Mouse (Mus musculus): Measurements from ENCODE around the gene Arhgap21.

The Arhgap21 gene

DNA sequence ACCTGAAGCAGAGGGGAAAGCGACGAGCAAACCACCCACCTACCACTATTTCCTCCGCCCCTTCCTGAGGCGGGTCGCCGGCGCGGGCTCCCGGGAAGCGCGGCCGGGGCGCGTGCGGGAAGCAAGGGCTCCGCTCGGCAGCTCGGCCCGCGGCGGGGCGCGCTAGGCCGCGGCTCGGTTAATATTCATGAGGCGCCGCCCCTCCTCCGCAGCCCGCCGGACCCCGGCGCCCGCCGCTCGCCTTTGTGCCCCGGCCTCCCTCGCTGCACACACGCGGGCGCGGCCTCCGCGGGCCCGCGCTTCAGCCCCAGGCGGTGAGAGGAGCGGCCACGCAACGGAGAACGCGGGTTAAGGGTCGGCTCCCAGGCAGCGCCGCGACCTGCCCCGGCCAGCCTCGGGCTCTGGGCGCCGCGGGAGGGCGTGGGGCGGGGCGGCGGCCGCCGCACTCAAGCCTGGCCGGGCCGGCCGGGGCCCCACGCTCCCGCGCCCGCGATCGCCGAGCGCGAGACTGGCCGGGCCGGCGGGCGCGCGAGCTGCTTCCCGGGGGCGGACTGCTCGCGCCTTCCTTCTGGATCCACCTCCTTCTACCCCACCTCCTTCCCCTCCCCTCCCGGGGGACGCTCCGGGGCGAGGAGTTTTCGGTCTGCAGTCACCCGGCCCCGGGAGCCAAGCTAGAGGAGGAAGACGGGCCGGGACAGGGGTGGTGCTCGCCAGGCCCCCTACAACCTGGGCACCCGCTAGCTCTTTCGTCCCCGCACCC lies at the start of gene Arhgap21:
Arhgap21 (minus strand) TSS at position 441 of the 760 bp plus-strand sequence.
- peak; percentile 41 for DNase-seq (ENCODE audit: low spot score)

DNA sequence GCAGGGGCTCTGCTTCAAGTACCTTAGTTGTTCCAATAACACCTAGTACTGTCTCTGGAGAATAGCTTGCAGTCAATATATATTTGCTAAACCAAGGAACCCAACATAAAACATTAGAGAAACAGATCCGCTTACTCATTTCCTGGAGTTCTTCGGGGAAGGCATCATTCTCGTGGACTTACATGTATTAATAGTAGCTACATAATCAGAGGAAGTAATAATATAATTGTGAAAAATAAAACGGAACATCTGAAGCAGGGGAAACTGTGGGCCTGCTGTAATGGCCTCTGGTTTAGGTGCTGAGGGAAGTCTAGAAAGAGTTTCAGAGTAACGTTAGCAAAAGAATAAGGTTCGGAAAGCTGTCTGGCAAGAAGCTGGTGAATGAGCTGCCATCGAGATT lies 47.9 kb upstream of the Arhgap21 start:
- no peak for DNase-seq (ENCODE audit: low spot score)

DNA sequence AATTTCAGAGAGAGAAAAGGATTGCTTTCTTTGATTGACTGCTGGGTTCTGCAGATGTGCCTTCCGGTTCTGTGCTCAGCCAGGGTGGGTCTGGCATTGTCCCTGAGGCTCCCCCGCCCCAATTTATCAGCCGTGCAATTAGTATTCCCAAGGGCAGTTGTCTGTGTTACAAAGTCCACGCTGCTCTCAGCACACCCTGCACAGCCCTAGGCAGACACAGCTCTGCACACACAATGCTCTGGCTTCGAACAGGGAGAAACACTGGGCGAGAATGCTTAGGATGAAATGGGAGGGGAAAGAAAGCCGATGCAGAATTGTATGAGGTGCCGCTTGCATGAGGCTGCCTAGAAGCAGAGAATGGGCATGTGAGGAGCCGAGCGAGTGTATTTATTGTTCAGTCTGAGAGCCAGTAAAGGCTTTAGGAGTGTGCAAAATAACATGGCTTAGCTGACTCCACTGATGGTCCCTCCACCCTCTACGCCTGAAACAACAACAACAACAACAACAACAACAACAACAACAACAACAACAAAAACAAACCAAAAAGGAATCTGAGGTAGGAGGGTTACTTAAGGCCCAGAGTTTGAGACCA lies 42.2 kb upstream of the Arhgap21 start:
- DNase-seq (ENCODE audit: low spot score), result no peak

DNA sequence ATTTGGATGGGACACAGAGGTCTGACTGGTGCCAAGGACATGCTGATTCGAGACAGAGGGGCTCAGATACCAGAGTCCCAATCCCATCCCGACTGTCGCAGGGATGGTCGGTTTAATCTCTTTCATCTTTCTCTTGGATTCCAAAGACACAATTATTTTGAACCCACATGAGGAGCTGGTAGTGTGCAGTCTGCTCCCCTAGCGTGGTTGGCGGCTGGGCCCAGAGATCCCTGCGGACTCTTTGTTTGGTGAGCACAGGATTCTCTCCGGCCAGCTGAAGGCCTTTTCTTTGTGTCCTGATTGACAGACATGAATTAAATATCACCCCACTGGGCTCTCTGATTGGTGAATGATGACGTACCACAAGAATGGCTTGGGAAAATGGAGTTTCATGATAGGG lies 41.5 kb upstream of the Arhgap21 start:
- no peak for DNase-seq (ENCODE audit: low spot score)

DNA sequence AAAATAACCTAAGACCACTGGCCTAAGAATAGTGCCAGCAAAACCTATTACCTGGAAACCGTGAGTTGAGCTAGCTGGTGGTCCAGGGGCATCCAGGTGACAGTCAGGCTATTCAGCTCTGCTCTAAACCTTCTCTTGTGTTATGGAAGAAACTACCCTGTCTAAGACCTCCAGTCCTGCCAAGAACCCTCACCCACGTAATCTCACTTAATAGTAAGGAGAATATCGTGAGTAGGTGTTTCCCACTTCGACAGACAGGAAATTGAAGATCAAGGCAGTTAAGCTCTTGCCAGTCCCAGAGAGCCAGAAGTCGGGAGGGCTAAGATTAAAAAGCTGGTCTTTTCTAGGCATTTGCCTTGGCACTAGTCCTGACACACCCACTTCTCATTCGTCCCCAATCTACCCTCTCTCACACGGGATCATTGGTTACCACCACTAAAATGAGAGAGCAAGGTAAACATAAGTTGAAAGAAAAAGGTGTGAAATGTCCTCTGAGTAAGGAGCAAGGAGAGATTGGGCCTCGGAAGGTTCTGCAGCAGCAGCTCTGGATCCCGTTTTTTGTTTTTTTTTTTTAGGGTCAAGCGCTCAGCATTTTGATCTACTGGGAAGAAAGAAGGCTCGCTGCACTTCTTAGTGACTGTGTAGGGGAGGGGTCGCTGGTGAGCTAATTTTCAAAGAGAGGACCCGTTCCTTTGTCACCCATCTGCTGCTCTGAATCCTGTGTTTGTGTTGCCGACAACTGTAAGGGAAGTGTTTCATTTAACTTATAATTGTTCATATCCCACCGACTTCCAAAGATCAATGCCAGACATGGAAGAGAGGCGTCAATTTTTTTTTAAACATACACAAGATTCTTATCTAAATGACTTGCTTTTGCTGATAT lies 40.8 kb upstream of the Arhgap21 start:
- no peak for DNase-seq (ENCODE audit: low spot score)

DNA sequence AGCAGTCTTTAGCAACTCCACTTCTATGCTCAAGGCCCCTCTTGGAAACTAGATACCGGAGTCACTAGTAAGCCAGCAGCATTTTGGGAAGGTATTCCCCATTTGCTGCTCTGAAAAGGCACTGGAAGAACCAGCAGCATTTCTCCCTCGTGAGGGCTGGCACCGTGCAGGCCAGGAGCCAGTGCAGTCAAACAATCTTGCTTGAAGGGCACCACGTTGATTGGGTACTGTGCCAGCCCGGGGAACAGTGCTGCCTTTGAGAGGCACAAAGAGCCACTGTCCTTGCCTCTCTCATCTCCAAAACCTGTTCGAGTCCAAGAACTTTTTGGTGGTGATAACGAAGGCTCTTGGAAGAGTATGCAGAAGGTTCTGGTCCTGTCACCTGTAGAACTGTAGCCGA lies 33.9 kb upstream of the Arhgap21 start:
- no peak for DNase-seq (ENCODE audit: low spot score)

DNA sequence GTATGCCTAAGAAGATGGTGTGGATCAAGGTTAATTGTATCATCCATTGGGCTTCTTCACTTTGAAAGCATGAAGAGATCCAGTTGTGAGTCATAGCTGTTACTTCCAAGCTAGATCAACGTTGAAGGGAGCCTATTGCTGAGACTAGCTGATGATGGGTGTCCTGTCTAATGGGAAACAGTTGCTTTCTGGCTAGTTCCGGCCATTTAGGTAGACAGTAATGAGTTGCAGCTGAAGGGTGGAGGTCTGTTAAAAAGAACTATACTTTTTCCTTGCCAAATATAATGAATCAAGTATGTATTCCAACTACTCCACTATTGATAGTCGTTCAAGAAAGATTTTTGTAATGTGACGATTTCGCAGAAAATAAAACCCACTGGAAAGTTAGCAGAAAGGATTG lies 32.5 kb upstream of the Arhgap21 start:
- DNase-seq (ENCODE audit: low spot score), result no peak

DNA sequence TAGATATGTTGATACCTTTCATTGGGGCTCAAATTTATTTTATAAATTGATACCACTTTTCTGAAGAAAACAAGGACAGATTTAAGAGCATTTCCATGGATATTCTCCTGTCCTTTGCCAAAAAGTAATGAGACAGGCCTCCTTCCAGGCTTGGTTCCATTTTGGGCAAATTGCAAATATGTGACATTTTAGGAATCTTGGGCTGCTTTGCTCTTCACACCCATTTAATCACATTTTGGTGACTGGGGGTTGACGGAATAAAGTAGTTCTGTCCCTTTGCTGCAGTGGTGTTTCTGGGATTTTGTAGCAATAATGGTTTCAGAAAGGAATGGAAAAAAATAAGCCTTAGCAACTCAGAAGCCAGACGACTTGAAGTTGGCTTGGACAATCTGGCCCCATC lies 26.9 kb upstream of the Arhgap21 start:
- DNase-seq (ENCODE audit: low spot score), result no peak

DNA sequence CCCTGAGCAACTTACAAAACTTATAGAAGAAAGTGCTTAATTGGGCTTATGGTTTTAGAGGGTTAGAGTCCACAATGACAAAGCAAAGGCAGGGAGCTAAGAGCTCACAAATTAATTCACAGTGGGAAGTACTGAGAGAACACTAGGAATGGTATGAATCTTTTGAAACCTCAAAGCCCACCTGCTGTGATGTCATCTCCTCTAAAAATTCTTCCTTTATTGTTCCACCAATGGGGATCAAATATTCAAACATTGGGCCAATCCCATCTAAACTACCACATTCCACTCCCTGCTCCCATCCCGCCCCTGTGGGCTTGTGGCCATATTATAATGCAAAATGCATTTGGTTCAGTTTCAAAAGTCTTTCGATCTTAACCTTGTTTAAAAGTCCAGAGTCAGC lies 22.8 kb upstream of the Arhgap21 start:
- DNase-seq (ENCODE audit: low spot score), result no peak

DNA sequence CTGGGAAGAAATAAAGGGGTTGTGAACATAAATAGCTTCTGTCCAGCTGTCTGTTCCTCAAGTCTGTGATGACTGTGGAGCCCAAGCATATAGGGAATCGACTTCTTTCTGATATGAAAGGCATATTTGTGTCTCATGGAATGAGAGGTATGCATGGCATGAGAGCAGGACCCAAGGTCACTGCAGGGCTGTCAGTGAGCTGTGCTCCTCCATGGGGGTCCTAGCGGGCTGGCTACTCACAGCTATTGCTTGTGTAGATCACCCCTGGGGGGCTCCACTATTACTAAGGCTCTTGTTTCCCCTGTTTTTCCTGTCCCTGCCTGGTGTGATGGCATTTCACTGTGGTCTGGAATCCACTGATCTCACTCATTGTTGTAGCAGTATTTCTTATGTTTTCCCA lies 22.2 kb upstream of the Arhgap21 start:
- no peak for DNase-seq (ENCODE audit: low spot score)

DNA sequence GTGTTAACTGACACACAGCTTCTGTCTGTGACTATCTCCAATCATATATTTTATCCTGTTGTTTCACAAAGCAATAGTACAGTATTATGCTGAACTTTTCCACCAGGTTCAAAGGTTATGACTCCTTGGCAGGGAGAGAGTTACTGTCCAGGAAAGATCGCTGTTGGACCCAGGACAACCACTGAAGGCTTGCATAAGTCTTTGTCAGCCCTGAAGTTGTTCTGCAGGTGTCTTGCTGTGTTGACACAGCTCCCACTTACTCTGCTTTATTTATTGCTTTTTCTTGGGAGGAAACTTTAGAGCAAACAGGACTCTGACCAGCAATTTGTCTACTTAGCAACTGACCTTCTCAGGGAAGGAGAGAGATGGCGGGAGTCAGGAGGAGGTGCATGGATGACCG lies 21.4 kb upstream of the Arhgap21 start:
- no peak for DNase-seq (ENCODE audit: low spot score)

DNA sequence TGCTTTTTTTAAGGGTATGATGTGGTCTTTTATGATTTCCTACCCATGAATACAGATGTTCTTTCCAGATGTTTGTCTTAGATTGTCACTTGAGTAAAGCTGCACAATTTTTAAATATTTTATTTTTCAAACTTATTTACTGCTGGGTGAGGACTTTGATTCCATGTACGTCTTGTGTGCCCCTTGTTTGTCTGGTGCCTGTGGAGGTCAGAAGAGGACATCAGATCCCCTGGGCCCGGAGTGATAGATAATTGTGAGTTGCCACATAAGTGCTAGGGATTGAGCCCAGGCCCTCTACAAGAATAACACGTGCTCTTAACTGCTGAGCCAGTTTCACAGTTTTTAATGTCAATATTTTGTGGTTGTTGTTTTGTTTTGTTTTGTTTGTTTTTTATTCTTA lies 19.1 kb upstream of the Arhgap21 start:
- no peak for DNase-seq (ENCODE audit: low spot score)

DNA sequence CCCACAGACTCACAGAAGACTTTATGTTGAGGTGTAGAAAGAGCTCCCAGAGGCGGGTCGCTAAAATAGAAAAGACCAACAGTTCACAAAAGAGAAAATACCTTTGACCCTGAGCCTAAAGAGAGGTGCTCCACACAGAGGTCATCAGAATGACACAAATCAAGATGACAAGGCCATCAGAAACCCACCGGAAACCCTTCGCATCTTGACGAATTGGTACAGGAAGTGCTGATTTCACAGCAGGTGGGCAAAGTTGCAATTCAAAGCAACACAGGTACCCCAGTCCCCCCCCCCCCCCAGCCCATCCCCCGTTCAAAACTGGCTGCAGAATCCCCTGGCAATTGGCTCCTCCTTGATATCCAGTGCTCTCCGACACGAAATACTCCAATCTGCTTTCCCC lies 10.0 kb upstream of the Arhgap21 start:
- no peak for DNase-seq (ENCODE audit: low spot score)

DNA sequence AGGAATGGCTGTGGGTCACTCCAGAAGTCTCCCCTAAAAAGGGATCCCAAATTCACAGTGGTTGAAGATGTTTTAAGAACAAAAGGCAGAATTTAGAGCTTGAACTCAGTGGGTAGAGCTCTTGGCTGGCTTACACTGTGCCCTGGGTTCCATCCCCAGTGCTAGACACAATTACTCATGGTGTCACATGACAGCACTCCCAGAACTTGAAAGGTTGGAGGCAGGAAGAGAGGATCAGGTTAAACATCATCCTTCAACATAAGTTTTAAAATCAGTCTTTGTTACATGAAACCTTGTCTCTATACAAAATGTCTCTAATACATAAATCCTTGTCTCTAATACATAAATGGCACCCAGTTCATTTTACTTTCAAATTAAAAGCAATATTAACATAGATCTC lies 8.4 kb upstream of the Arhgap21 start:
- no peak for DNase-seq (ENCODE audit: low spot score)

DNA sequence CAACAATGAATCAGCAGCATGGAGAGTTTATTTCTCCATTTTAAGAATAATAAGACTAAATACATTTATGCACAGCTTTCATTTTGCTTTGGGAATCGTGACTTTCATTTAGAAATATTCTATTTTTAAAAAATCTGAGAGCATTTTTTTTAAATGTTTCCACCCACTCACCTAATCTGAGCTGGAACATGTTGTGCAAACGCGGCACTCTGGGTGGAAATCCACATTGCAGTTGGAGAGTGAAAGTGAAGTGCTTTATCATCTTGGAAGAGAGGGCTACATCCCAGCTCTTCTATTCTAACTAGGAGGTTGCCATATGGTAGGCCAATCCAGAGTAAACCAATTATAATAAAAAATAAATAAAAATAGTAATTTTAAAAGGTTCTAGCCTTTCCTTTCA lies 4.8 kb upstream of the Arhgap21 start:
- no peak for DNase-seq (ENCODE audit: low spot score)

DNA sequence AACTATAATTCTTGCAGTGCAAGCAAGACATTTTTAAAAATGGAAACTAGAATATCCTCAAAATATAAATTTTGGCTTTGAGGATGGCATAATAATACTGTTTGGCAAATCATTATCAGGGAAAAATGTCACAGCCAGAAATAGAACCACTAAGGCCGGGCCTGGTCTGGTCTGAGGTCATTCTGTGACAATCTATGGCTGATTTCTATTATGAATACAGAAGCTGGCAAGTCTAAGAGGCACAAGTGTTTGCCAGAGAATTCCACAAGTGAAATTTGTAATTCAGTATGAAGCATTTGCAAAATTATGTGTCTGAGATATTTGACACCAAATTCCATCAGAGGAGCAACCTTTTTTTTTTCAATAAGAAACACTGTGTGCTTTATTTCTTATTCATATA lies 3.5 kb upstream of the Arhgap21 start:
- no peak for DNase-seq (ENCODE audit: low spot score)

DNA sequence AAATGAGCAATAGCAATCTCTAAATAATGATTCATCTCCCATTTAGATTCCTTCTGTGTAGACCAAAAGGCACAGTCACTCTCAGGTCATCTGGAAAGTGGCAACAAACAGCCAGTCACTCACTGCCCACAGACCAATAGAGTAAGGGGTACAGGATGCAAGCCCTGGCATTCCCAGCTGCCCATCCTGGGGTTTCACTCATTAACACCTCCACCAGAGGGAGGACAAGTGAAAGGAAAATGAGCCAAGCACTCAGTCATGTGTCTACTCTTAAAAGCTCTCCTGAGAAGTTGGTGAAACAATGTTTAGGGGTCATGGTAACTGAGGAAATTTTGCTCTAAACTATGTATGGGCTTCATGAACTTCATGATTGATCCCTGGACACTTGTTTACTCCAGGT lies 2.9 kb upstream of the Arhgap21 start:
- DNase-seq (ENCODE audit: low spot score), result no peak

DNA sequence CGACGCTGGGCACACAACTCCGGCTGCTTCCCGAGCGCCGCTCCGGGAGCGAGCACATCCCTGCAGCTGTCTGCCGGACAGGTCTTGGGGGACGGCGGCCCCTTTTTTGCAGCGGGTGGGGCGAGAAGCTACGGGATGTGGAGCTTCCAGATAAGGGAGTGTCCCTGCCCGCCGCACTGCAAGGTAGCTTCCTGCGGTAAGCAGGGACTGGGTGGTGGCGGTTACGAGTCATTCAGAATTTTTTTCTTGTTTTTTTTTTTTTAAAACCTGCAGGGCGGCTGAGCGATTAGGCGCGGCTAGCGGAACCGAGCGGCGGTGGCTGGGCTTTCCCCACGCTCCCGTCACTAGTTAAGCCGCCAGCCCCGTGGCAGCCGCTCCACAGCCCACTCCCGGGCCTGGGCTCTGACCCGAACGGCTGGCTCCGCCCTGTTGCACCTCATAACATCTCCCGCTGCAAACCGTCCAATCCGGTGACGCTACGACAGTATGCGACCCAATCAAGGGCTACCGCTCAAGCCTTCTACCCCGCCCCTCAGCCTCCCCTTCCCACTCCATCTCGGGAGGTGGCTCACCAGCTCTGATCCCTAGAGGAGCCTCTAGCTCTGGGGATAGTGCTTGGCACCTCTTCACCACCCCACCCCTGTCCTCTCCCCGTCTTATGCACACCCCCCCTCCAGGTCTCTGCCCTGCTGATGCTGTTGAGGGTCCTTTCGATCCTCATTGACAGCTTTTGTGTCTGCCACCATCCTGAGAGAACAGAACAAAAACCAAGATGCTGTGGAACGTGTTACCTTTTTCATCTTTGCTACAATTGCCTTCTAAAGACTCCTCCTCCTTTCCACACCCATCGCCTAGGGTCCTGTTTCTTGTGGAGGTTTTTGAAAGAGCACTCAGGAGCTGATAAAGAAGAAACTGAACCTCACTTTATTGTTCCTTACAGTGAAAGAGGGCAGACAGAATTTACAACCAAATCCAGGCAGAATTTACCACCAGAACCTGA lies 820 bp upstream of the Arhgap21 start:
- DNase-seq (ENCODE audit: low spot score), result peak; percentile 79

DNA sequence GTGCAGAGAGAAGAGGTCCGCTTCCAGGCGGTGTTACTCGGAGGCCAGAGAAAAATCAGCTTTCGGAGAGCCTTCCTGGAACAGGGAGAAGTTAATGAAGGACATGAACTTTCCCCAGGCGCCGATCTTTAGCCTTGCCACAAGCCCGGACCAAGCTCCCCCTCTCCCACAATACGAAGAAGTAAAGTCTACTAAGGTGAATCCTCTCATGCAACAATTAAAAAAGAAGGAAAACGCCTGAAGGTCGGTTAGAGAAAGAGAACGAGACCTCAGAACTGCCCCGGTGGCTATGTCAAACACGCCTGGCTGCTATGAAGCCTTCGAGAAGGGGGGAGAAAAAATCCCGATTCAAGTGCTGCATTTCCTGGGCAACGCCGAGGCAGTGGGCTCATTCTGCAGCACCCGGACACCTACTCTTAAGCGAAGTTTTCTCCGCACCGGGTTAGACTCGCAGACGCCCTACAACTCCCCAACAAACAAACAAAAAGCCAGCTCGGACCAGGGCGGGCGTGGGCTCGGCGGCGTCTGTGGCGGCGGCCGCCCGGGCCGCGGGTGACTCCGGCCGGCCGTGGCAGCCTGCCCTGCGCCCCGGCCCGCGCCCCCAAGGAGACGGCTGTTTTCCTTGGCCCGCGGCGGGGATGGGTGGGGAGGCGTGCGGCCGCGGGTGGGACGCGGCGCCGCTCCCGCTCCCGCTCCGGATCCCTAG lies 882 bp downstream of the Arhgap21 start:
- DNase-seq (ENCODE audit: low spot score), result peak; percentile 18

DNA sequence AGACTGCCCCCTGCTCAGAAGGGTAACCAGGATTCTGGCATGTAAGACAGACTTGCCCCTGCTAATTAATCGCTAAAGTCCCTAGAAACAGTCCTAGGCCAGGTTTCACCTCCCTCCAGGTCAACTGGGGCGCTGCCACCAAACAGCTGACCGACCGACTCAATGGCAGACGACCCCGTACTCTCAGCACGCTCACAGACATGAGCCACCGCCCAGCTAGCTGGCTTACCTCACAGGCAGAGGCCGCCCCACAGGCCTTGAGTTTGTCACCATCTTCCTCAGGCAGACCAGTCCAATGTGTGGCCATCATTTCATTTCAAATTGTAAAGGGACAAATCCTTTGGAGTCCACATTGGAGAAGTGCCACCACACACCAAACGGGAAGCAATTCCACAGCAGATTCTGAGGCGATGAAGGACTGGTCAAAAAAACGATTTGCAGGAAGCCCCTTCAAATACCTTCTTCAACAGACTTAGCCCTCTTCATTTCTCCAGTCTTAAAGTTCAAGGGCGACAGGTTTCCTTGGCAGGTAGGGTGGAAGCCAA lies 1.5 kb downstream of the Arhgap21 start:
- DNase-seq (ENCODE audit: low spot score), result no peak
